Mouse (Mus musculus) CH12.LX (cell line): ENCODE measurements at regions not wholly inside any gene's neighbourhood (a gene's known extent, or its start where the extent isn't known, plus 50 kb on each side); places are given as distances from the start of the nearest gene placed in this dataset.

Experiments
- BHLHE40 ChIP-seq: IDR thresholded peaks from 2 replicates; pipeline ENCODE4 v1.6.1; 2011; ENCODE audit warnings: mild to moderate bottlenecking, low read depth, low read length, improper control_type of control experiment
- CTCF ChIP-seq, 2 experiments: IDR thresholded peaks in 1 of 2; conservative IDR thresholded peaks in 1 of 2; 2 replicates each; pipeline ENCODE4 v1.5.1; 2011 to 2012; ENCODE audit warnings: low read depth in 2 of 2, low read length in 2 of 2, improper control_type of control experiment in 1 of 2, inconsistent platforms in 1 of 2, mild to moderate bottlenecking in 1 of 2, moderate library complexity in 1 of 2
- MAX ChIP-seq: IDR thresholded peaks from 2 replicates; pipeline ENCODE4 v1.6.1; 2011; ENCODE audit warnings: low read length, improper control_type of control experiment
- MAZ ChIP-seq: IDR thresholded peaks from 2 replicates; pipeline ENCODE4 v1.6.1; 2012; ENCODE audit warnings: low read depth, mild to moderate bottlenecking, inconsistent platforms, low read length, improper control_type of control experiment, moderate library complexity
- MEF2A ChIP-seq: IDR thresholded peaks from 2 replicates; pipeline ENCODE4 v1.6.1; 2014; ENCODE audit warnings: low read depth, mild to moderate bottlenecking, inconsistent platforms, low read length, improper control_type of control experiment, borderline replicate concordance
- MXI1 ChIP-seq: IDR thresholded peaks from 2 replicates; pipeline ENCODE4 v1.6.1; 2011; ENCODE audit warnings: mild to moderate bottlenecking, low read depth, low read length, improper control_type of control experiment
- NRF1 ChIP-seq: IDR thresholded peaks from 2 replicates; pipeline ENCODE4 v1.6.1; 2014; ENCODE audit warnings: low read depth, mild to moderate bottlenecking, inconsistent platforms, low read length, improper control_type of control experiment, moderate library complexity
- POLR2A ChIP-seq: IDR thresholded peaks from 2 replicates; pipeline ENCODE4 v1.6.1; 2011; ENCODE audit warnings: low read depth, mild to moderate bottlenecking, improper control_type of control experiment, low read length
- ZKSCAN1 ChIP-seq: IDR thresholded peaks from 2 replicates; pipeline ENCODE4 v1.6.1; 2012; ENCODE audit warnings: low read depth, inconsistent platforms, low read length, improper control_type of control experiment, borderline replicate concordance

DNA sequence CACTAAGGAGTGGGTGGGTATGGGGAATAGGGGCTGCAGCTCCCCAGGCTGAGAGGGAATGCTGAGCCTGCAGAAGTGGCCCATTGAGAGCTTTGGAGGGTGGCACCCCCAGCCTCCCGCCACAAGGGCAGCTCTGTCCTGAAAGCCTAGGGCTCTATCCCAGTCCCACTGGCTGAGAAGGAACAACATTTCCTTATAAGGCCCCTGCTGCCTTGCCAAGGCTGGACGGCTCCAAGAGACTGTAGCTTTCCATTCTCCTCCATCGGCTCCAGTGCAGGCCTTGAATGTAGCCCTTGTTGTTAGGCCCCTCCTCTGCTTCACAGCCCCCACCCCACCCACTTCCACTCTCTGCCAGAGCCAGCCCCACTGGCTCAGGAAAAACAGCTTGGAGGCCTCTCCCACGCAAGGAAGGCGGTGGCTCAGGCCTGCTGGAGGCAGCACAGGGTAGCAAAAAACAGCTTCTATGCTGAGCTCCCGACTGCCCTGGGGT, 111.1 kb upstream of the Lpp start:
- TF ChIP-seq NRF1 (no peak), MAZ (no peak), BHLHE40 (no peak), CTCF (conservative IDR thresholded peaks at IDR 0.05 in 1 of 2, IDR thresholded peaks at IDR 0.05 in 1 of 2; ENCODE audit: low read depth in 2 of 2, low read length in 2 of 2) (0 out of 4 replicates have a peak, but pooled peaks of 1 of the 2 experiments have one; percentile 6), MEF2A (no peak), POLR2A (no peak), MXI1 (no peak), ZKSCAN1 (no peak), MAX (no peak)
